Mouse (Mus musculus) CH12.LX (cell line): ENCODE measurements around the gene Pla2g4e. TPM values are rescaled to one million over a fixed set of nuclear protein-coding genes. Genes with fewer than 3 reads are reported as not detected.

ENCODE experiments used
- DNase-seq: peaks from one replicate; pipeline ENCODE4 v3.0.0-alpha.2; 2013; ENCODE audit errors: extremely low read depth
- H3K27ac ChIP-seq: 2 replicates; pipeline ENCODE4 v1.5.1; 2012; ENCODE audit warnings: low read depth, mild to moderate bottlenecking, control low read depth, moderate library complexity; ENCODE audit not compliant: insufficient read depth
- H3K27me3 ChIP-seq: replicated peaks from 2 replicates; pipeline ENCODE3; 2012; ENCODE audit warnings: inconsistent platforms
- H3K36me3 ChIP-seq, 2 experiments: replicated peaks in 1 of 2; 2 replicates each; pipeline versions ENCODE3 to v1.6.1; 2012; ENCODE audit warnings: inconsistent platforms in 1 of 2, low read length in 1 of 2, mild to moderate bottlenecking in 1 of 2, mixed read lengths in 1 of 2, moderate library complexity in 1 of 2; ENCODE audit not compliant: control insufficient read depth in 1 of 2, insufficient read depth in 1 of 2
- H3K4me1 ChIP-seq, 2 experiments: 2 replicates each; pipeline ENCODE4 v1.6.1; 2012; ENCODE audit warnings: inconsistent platforms in 1 of 2, moderate library complexity in 1 of 2; ENCODE audit not compliant: insufficient read depth in 2 of 2, control insufficient read depth in 1 of 2
- H3K4me2 ChIP-seq: 2 replicates; pipeline ENCODE4 v1.6.1; 2012; ENCODE audit warnings: low read depth, mild to moderate bottlenecking, control low read depth; ENCODE audit not compliant: poor library complexity, insufficient read depth, severe bottlenecking
- H3K4me3 ChIP-seq, 3 experiments: fragments of 150-350 bp in 1 of 3; sonication (generic) in 1 of 3; replicated peaks in 1 of 3; 2 replicates each; pipeline versions ENCODE3 to v1.5.1; 2011 to 2012; ENCODE audit warnings: low read depth in 2 of 3, low read length in 2 of 3, mild to moderate bottlenecking in 2 of 3, moderate library complexity in 2 of 3, control low read depth in 1 of 3, improper control_type of control experiment in 1 of 3, inconsistent platforms in 1 of 3, mixed read lengths in 1 of 3; ENCODE audit not compliant: poor library complexity in 1 of 3
- H3K79me2 ChIP-seq: replicated peaks from 2 replicates; pipeline ENCODE4 v1.6.1; 2012; ENCODE audit warnings: mild to moderate bottlenecking, moderate library complexity; ENCODE audit not compliant: control insufficient read depth, poor library complexity, insufficient read depth, severe bottlenecking; ENCODE audit errors: extremely low read depth
- H3K9ac ChIP-seq: 2 replicates; pipeline ENCODE4 v1.6.1; 2012; ENCODE audit warnings: low read depth, mild to moderate bottlenecking, control low read depth, moderate library complexity; ENCODE audit not compliant: insufficient read depth
- H3K9me3 ChIP-seq: replicated peaks from 2 replicates; pipeline ENCODE3; 2012; ENCODE audit warnings: low read length, inconsistent platforms, mixed read lengths
- BHLHE40 ChIP-seq: IDR thresholded peaks from 2 replicates; pipeline ENCODE4 v1.6.1; 2011; ENCODE audit warnings: mild to moderate bottlenecking, low read depth, low read length, improper control_type of control experiment
- CHD1 ChIP-seq: IDR thresholded peaks from 2 replicates; pipeline ENCODE4 v1.6.1; 2012; ENCODE audit warnings: low read depth, low read length, improper control_type of control experiment, inconsistent platforms
- CTCF ChIP-seq, 2 experiments: IDR thresholded peaks in 1 of 2; conservative IDR thresholded peaks in 1 of 2; 2 replicates each; pipeline ENCODE4 v1.5.1; 2011 to 2012; ENCODE audit warnings: low read depth in 2 of 2, low read length in 2 of 2, improper control_type of control experiment in 1 of 2, inconsistent platforms in 1 of 2, mild to moderate bottlenecking in 1 of 2, moderate library complexity in 1 of 2
- E2F4 ChIP-seq: IDR thresholded peaks from 2 replicates; pipeline ENCODE4 v1.6.1; 2011; ENCODE audit warnings: low read depth, low read length, improper control_type of control experiment; ENCODE audit not compliant: insufficient replicate concordance
- ELF1 ChIP-seq: IDR thresholded peaks from 2 replicates; pipeline ENCODE4 v1.6.1; 2014; ENCODE audit warnings: low read depth, mild to moderate bottlenecking, inconsistent platforms, low read length, improper control_type of control experiment
- ETS1 ChIP-seq: conservative IDR thresholded peaks from 2 replicates; pipeline ENCODE4 v1.6.1; 2012; ENCODE audit warnings: low read depth, mild to moderate bottlenecking, inconsistent platforms, low read length, improper control_type of control experiment, moderate library complexity
- GABPA ChIP-seq: IDR thresholded peaks from 2 replicates; pipeline ENCODE4 v1.6.1; 2012; ENCODE audit warnings: low read depth, low read length, improper control_type of control experiment, inconsistent platforms; ENCODE audit not compliant: insufficient replicate concordance
- HCFC1 ChIP-seq: IDR thresholded peaks from 2 replicates; pipeline ENCODE4 v1.6.1; 2012; ENCODE audit warnings: low read depth, mild to moderate bottlenecking, inconsistent platforms, low read length, improper control_type of control experiment
- IRF4 ChIP-seq: IDR thresholded peaks from 2 replicates; pipeline ENCODE4 v1.6.1; 2014; ENCODE audit warnings: low read depth, mild to moderate bottlenecking, inconsistent platforms, low read length, improper control_type of control experiment
- JUN ChIP-seq: IDR thresholded peaks from 2 replicates; pipeline ENCODE4 v1.6.1; 2011; ENCODE audit warnings: low read depth, mild to moderate bottlenecking, low read length, improper control_type of control experiment, moderate library complexity; ENCODE audit not compliant: insufficient read depth
- JUND ChIP-seq: conservative IDR thresholded peaks from 2 replicates; pipeline ENCODE4 v1.6.1; 2011; ENCODE audit warnings: low read depth, low read length, improper control_type of control experiment
- KAT2A ChIP-seq: IDR thresholded peaks from 2 replicates; pipeline ENCODE4 v1.6.1; 2012; ENCODE audit warnings: low read length, improper control_type of control experiment, inconsistent platforms; ENCODE audit not compliant: insufficient replicate concordance
- MAFK ChIP-seq: IDR thresholded peaks from 2 replicates; pipeline ENCODE4 v1.6.1; 2011; ENCODE audit warnings: low read length, improper control_type of control experiment; ENCODE audit not compliant: insufficient replicate concordance
- MAZ ChIP-seq: IDR thresholded peaks from 2 replicates; pipeline ENCODE4 v1.6.1; 2012; ENCODE audit warnings: low read depth, mild to moderate bottlenecking, inconsistent platforms, low read length, improper control_type of control experiment, moderate library complexity
- MEF2A ChIP-seq: IDR thresholded peaks from 2 replicates; pipeline ENCODE4 v1.6.1; 2014; ENCODE audit warnings: low read depth, mild to moderate bottlenecking, inconsistent platforms, low read length, improper control_type of control experiment, borderline replicate concordance
- MXI1 ChIP-seq: IDR thresholded peaks from 2 replicates; pipeline ENCODE4 v1.6.1; 2011; ENCODE audit warnings: mild to moderate bottlenecking, low read depth, low read length, improper control_type of control experiment
- MYC ChIP-seq: IDR thresholded peaks from 2 replicates; pipeline ENCODE4 v1.6.1; 2011; ENCODE audit warnings: low read depth, mild to moderate bottlenecking, improper control_type of control experiment, low read length
- NELFE ChIP-seq: IDR thresholded peaks from 2 replicates; pipeline ENCODE4 v1.6.1; 2011; ENCODE audit warnings: low read depth, low read length, improper control_type of control experiment
- NRF1 ChIP-seq: IDR thresholded peaks from 2 replicates; pipeline ENCODE4 v1.6.1; 2014; ENCODE audit warnings: low read depth, mild to moderate bottlenecking, inconsistent platforms, low read length, improper control_type of control experiment, moderate library complexity
- POLR2AphosphoS2 ChIP-seq: IDR thresholded peaks from 2 replicates; pipeline ENCODE4 v1.6.1; 2011; ENCODE audit warnings: low read depth, low read length, improper control_type of control experiment
- RCOR1 ChIP-seq: conservative IDR thresholded peaks from 2 replicates; pipeline ENCODE4 v1.6.1; 2012; ENCODE audit warnings: low read depth, mild to moderate bottlenecking, inconsistent platforms, low read length, improper control_type of control experiment
- SIN3A ChIP-seq: IDR thresholded peaks from 2 replicates; pipeline ENCODE4 v1.6.1; 2012; ENCODE audit warnings: low read length, improper control_type of control experiment, inconsistent platforms
- SMC3 ChIP-seq: IDR thresholded peaks from 2 replicates; pipeline ENCODE4 v1.6.1; 2011; ENCODE audit warnings: low read depth, low read length, improper control_type of control experiment
- TCF12 ChIP-seq: IDR thresholded peaks from 2 replicates; pipeline ENCODE4 v1.6.1; 2014; ENCODE audit warnings: low read depth, mild to moderate bottlenecking, inconsistent platforms, low read length, improper control_type of control experiment
- UBTF ChIP-seq: IDR thresholded peaks from 2 replicates; pipeline ENCODE4 v1.6.1; 2012; ENCODE audit warnings: low read depth, mild to moderate bottlenecking, inconsistent platforms, low read length, improper control_type of control experiment, moderate library complexity
- USF1 ChIP-seq: IDR thresholded peaks from 2 replicates; pipeline ENCODE4 v1.6.1; 2014; ENCODE audit warnings: low read depth, mild to moderate bottlenecking, inconsistent platforms, low read length, improper control_type of control experiment
- USF2 ChIP-seq: conservative IDR thresholded peaks from 2 replicates; pipeline ENCODE4 v1.6.1; 2011; ENCODE audit warnings: low read depth, low read length, improper control_type of control experiment
- ZC3H11A ChIP-seq: IDR thresholded peaks from 2 replicates; pipeline ENCODE4 v1.6.1; 2012; ENCODE audit warnings: low read depth, mild to moderate bottlenecking, inconsistent platforms, low read length, improper control_type of control experiment
- ZKSCAN1 ChIP-seq: IDR thresholded peaks from 2 replicates; pipeline ENCODE4 v1.6.1; 2012; ENCODE audit warnings: low read depth, inconsistent platforms, low read length, improper control_type of control experiment, borderline replicate concordance
- ZMIZ1 ChIP-seq: IDR thresholded peaks from 2 replicates; pipeline ENCODE4 v1.6.1; 2012; ENCODE audit warnings: low read depth, mild to moderate bottlenecking, inconsistent platforms, low read length, improper control_type of control experiment
- dilution Hi-C: fragments of 300-500 bp; cut with MboI; formaldehyde crosslinking; loops from 2 replicates; pipeline ENCODE4 v1.14.3; 2020; ENCODE audit warnings: low sequenced_read_pairs; ENCODE audit not compliant: extremely low pct_unique_long_range_greater_than_20kb, extremely low pct_ligation_motif_present
- in situ Hi-C: fragments of 300-500 bp; cut with MboI; formaldehyde crosslinking; loops from 3 replicates; pipeline ENCODE4 v1.14.3; 2019; ENCODE audit warnings: low sequenced_read_pairs, low pct_ligation_motif_present, low pct_unique_long_range_greater_than_20kb, mixed read lengths
- polyA plus RNA-seq: library from polyadenylated mRNA; unstranded; fragments of >175 nt; gene quantifications from 2 replicates; pipeline ENCODE4 v1.2.1, GENCODE M21; 2012; ENCODE audit warnings: low read depth; ENCODE audit not compliant: insufficient read length
- total RNA-seq, 2 experiments: library from RNA; depleted of rRNA; stranded (reverse); fragments of 300-350 nt in 1 of 2; fragments of >200 nt in 1 of 2; gene quantifications; 2 replicates each; pipeline ENCODE4 v1.2.3; 2012 to 2014

Pla2g4e gene
- total and polyA plus RNA-seq, 3 experiments, result not detected

DNA sequence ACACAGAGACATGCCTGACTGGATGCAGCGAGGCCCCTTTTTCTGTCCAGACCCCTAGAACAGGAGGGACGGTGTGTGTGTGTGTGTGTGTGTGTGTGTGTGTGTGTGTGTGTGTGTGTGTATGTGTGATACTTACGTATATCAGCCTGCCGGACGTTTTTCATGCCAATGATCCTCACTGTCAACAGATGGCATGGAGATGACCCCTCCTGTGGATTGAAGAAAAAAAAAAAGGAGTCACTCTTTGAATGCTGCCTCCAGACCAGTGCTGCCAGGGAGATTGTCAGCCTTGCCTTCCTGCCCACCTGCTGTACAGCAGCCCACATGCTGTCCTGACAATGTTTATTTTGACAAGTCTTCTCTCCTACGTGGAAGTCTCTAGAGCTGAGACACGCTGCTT is 45.1 kb downstream of the Pla2g4e start:
- in situ Hi-C loops, result no loop called here
- no peak for DNase-seq
- Histone ChIP-seq H3K4me1 (no peaks in the 10 kb centered on the region), H3K27me3 (peaks cover 39% of the 10 kb centered on the region), H3K4me3 (no peak overlapping the region), H3K27ac (no peak overlapping the region), H3K9me3 (peaks cover 4% of the 10 kb centered on the region)
- TF ChIP-seq USF1, result no peak
- no peak for TF ChIP-seq HCFC1
- TF ChIP-seq BHLHE40, result no peak
- TF ChIP-seq JUND, result no peak
- no peak for TF ChIP-seq GABPA
- no peak for TF ChIP-seq NELFE
- no peak for TF ChIP-seq CHD1
- TF ChIP-seq ZKSCAN1, result no peak
- TF ChIP-seq RCOR1, result no peak
- TF ChIP-seq SMC3, result no peak
- no peak for TF ChIP-seq MYC
- no peak for TF ChIP-seq UBTF
- no peak for TF ChIP-seq MAFK
- no peak for TF ChIP-seq IRF4
- no peak for TF ChIP-seq ZMIZ1
- no peak for TF ChIP-seq MXI1
- no peak for TF ChIP-seq CTCF (conservative IDR thresholded peaks at IDR 0.05 in 1 of 2, IDR thresholded peaks at IDR 0.05 in 1 of 2; ENCODE audit: low read depth in 2 of 2, low read length in 2 of 2)
- no peak for TF ChIP-seq TCF12
- TF ChIP-seq JUN, result no peak
- TF ChIP-seq, all 38 proteins: peak for 0
- Histone ChIP-seq H3K9ac (no peak overlapping the region), H3K79me2 (no peaks in the 10 kb centered on the region), H3K36me3 (no peaks in the 10 kb centered on the region), H3K4me2 (no peak overlapping the region)
- dilution Hi-C loops, result no loop called here

DNA sequence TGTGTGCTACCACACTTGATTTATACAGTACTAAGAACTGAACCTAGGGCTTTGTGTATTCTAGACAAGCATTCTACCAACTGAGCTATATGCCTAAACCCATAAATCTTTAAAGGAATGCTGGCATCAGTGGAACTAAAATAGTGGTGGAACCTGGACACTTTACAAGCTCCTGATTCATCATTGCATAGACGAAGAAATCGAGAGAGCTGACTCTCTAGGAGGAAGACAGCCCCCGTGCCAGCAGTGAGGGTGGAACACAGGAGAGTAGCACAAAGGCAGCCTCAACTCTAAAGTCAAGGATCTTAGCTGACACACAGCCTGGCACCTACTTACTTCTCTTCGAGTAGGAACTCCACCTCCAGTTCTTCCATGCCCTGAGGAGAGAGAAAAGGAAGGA is 57.0 kb downstream of the Pla2g4e start:
- dilution Hi-C loops, result no loop called here
- Histone ChIP-seq H3K27me3 (peaks cover 35% of the 10 kb centered on the region), H3K4me2 (no peak overlapping the region), H3K79me2 (no peaks in the 10 kb centered on the region), H3K9me3 (peaks cover 11% of the 10 kb centered on the region), H3K4me3 (no peak overlapping the region), H3K9ac (no peak overlapping the region), H3K4me1 (no peaks in the 10 kb centered on the region), H3K36me3 (no peaks in the 10 kb centered on the region), H3K27ac (no peak overlapping the region)
- DNase-seq, result no peak
- TF ChIP-seq E2F4 (no peak), MAZ (no peak), USF2 (no peak), ELF1 (no peak), POLR2AphosphoS2 (no peak), ETS1 (no peak), MXI1 (no peak), CTCF (conservative IDR thresholded peaks at IDR 0.05 in 1 of 2, IDR thresholded peaks at IDR 0.05 in 1 of 2; ENCODE audit: low read depth in 2 of 2, low read length in 2 of 2) (no peak), ZKSCAN1 (no peak), MEF2A (no peak), RCOR1 (no peak), JUND (no peak), ZC3H11A (no peak), KAT2A (no peak), TCF12 (no peak), NELFE (no peak), SIN3A (no peak), USF1 (no peak), NRF1 (no peak)
- in situ Hi-C loops, result no loop called here
